Mouse (Mus musculus) left cerebral cortex, adult 2 months (tissue): ENCODE measurements around the gene 4930595M18Rik. TPM values are rescaled to one million over a fixed set of nuclear protein-coding genes. Genes with fewer than 3 reads are reported as not detected.

Source experiments
- DNase-seq, 2 experiments: peaks; one replicate each; pipeline ENCODE4 v3.0.0; 2021 to 2022; ENCODE audit warnings: low spot score in 2 of 2, mixed read lengths in 1 of 2; ENCODE audit errors: extremely low spot score in 1 of 2
- H3K27ac ChIP-seq: fragments of 200-600 bp; 2 replicates; pipeline ENCODE4 v1.8.1; 2022
- H3K4me3 ChIP-seq: fragments of 200-600 bp; 2 replicates; pipeline ENCODE4 v1.8.1; 2022
- CTCF ChIP-seq: fragments of 200-600 bp; IDR thresholded peaks from 2 replicates; pipeline ENCODE4 v1.8.1; 2022; ENCODE audit warnings: antibody characterized with exemption, mild to moderate bottlenecking, moderate library complexity
- intact Hi-C: fragments of 180-260 bp; cut with DNase I; formaldehyde crosslinking; loops from one replicate; pipeline ENCODE4 v1.15.1; 2025
- long read RNA-seq, 2 experiments: library from polyadenylated mRNA; stranded (forward); transcript quantifications; one replicate each; pipeline ENCODE4 v2.0.0; 2021; ENCODE audit warnings: borderline mapping rate in 2 of 2
- total RNA-seq, 2 experiments: library from RNA; stranded (reverse); gene quantifications; 2 replicates each; pipeline ENCODE4 v1.2.3; 2021

4930595M18Rik gene
- total RNA-seq, result not detected
- long read RNA-seq, experiment 1, result 0 reads
- long read RNA-seq, experiment 2, result 0 reads

DNA sequence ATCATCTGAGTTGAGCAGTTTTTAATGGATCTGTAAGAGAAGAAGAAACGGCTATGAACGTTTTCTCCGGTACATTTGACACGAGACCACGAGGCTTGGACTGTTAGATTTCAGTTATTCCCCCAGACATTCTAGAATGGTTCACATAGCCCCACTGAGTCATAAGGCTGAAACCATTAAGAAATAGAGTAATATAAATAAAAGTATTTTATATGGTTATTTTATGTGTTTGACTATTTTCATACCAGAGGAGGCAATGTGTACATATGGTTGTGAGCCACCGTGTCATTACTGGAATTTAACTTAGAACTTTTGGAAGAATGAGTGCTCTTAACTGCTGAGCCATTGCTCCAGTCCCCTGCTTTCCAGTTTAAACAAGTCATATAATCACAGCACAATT lies at the start of gene 4930595M18Rik:
4930595M18Rik (minus strand) TSS at position 101 of the 400 bp plus-strand sequence.
- Histone ChIP-seq H3K4me3 (no peak within 1 kb of the TSS), H3K27ac (no peak within 1 kb of the TSS)
- no peak for DNase-seq
- intact Hi-C loops, result no loop called here
- no peak for TF ChIP-seq CTCF

GRCm38 (mm10) chrX:81472500-81472899 lies 14.6 kb upstream of the 4930595M18Rik start:
- peak; percentile 51 for TF ChIP-seq CTCF
- intact Hi-C loops, result no loop called here
- Histone ChIP-seq H3K4me3 (no peak overlapping the region), H3K27ac (no peak overlapping the region)
- DNase-seq, result no peak
